Mouse (Mus musculus) fat pad, adult 2 months (tissue): Measurements from ENCODE around the gene Zscan4f.
"Not testable (repeated sequence)": the region's sequence is repeated elsewhere in the genome, so short reads cannot be mapped to it uniquely, and the experiment has no call there.

Source experiments
- DNase-seq: peaks from one replicate; pipeline ENCODE4 v3.0.0-alpha.2; 2011; ENCODE audit warnings: low read depth, low spot score; ENCODE audit errors: extremely low read depth

Zscan4f gene

DNA sequence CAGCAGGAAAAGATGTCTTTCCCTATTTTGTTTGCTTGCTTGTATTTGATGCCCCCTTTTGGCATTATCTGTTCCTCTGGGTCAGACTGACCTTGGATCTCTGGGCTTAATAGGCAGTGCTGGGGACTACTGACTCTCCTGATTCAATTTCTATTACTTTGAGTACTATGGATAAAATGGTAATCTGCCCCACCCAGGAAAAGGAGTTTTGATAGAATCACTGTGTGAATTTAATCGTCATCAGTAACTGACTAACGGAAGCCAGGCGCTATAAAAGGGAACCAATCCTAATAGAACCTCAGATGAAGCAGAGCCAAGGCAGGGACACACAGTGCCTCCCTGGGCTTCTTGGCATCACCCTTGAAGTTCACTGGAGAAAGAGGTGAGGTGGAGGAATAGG lies at the start of gene Zscan4f:
Zscan4f (plus strand) TSS at position 301 of the 400 bp plus-strand sequence.
- not testable (repeated sequence) for DNase-seq

- not testable (repeated sequence) for DNase-seq
These were observed 13.1 kb upstream of the Zscan4f start for GRCm38 (mm10) chr7:11384641-11385040.
